Mouse (Mus musculus) kidney, adult 2 months (tissue): Measurements from ENCODE around the gene St8sia1. TPM values are rescaled to one million over a fixed set of nuclear protein-coding genes. Genes with fewer than 3 reads are reported as not detected.

ENCODE experiments used
- DNase-seq: peaks from one replicate; pipeline ENCODE4 v3.0.0; 2021
- H3K27ac ChIP-seq: fragments of 200-500 bp; 2 replicates; pipeline ENCODE4 v1.5.1; 2012; ENCODE audit warnings: low read depth, low read length, control low read depth, inconsistent platforms; ENCODE audit not compliant: insufficient read depth
- H3K27me3 ChIP-seq: fragments of 200-500 bp; replicated peaks from 2 replicates; pipeline ENCODE4 v1.6.1; 2012; ENCODE audit warnings: mild to moderate bottlenecking, moderate library complexity, low read length, inconsistent platforms; ENCODE audit not compliant: control insufficient read depth, insufficient read depth
- H3K36me3 ChIP-seq: fragments of 200-500 bp; 2 replicates; pipeline ENCODE4 v1.6.1; 2012; ENCODE audit warnings: mild to moderate bottlenecking, moderate library complexity, low read length, inconsistent platforms; ENCODE audit not compliant: control insufficient read depth, insufficient read depth
- H3K4me1 ChIP-seq: fragments of 200-500 bp; 2 replicates; pipeline ENCODE4 v1.6.1; 2011; ENCODE audit warnings: low read length; ENCODE audit not compliant: control insufficient read depth, insufficient read depth
- H3K4me3 ChIP-seq: fragments of 200-500 bp; 2 replicates; pipeline ENCODE4 v1.5.1; 2011; ENCODE audit warnings: mild to moderate bottlenecking, low read depth, low read length, control low read depth; ENCODE audit not compliant: insufficient read depth
- CTCF ChIP-seq: fragments of 200-500 bp; conservative IDR thresholded peaks from 2 replicates; pipeline ENCODE4 v1.5.1; 2011; ENCODE audit warnings: low read depth, mild to moderate bottlenecking, control low read depth, low read length, moderate library complexity, mixed read lengths; ENCODE audit not compliant: insufficient read depth, insufficient read length
- POLR2A ChIP-seq: fragments of 200-500 bp; IDR thresholded peaks from one replicate; pipeline ENCODE4 v1.6.1; 2011; ENCODE audit warnings: low read depth, low read length, control low read depth
- WGBS: fragments of 180-500 bp; shearing (Covaris S2); methylation state at CpG from one replicate; pipeline ENCODE4 v1.1.7; 2018; 5-methylcytosine and 5-hydroxymethylcytosine counted together
- polyA plus RNA-seq: library from polyadenylated mRNA; depleted of rRNA; stranded (reverse); fragments of >200 nt; gene quantifications from 2 replicates; pipeline ENCODE4 v1.2.3, GENCODE M21; 2012

The St8sia1 gene
- polyA plus RNA-seq, 1 experiment = 14.3 TPM

DNA sequence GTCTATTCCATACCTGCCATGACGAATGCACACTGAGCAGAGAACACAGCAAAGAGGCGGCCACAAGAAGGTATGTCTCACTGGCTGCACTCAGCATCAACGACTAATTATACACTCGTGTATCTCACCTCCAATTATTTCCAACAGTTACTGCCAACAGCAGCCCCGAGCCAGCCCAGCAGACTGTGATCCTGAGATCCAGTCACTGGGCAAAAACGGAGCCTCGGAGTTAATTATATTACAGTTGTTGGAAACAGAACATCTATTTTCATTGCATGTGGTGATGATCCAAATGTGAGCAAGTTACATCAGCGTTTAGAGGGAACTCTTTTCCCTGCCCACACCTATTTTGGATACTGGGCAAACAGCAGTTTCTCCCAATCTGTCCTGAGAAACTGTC is 113.8 kb downstream of the St8sia1 start:
- TF ChIP-seq POLR2A (no peak), CTCF (no peak)
- H3K27me3 ChIP-seq = no peaks in the 10 kb centered on the region
- no peak for DNase-seq
- 76% methylated on average over 8 of the region's 8 CpGs for WGBS
- H3K4me3 ChIP-seq = no peak overlapping the region
- H3K27ac ChIP-seq = no peak overlapping the region
- no peaks in the 10 kb centered on the region for H3K4me1 ChIP-seq
- no peaks in the 10 kb centered on the region for H3K36me3 ChIP-seq

DNA sequence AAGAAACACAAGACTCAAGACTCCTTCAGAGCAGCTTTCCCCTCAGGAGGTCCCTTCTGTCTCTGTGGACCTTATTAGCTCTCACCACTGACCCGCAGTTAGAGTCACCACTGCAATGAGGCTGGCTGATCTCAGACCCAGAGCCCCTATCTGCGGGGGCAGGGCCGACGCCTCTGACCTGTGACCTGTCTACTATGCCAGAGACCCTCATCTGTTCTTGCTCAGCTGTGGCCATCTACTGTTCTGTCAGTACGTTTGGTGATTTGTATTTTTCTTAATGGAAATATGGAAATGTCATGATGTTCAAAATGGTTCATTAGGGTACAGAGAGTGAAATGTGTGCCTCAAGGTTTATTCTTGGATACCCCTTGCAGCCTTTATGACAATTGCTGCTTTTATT is 114.9 kb downstream of the St8sia1 start:
- no peak overlapping the region for H3K27ac ChIP-seq
- 71% methylated on average over 5 of the region's 5 CpGs for WGBS

GRCm38 (mm10) chr6:142847914-142848674 is 116.2 kb downstream of the St8sia1 start:
- Histone ChIP-seq H3K36me3 (no peaks in the 10 kb centered on the region), H3K27ac (no peak overlapping the region), H3K4me1 (no peaks in the 10 kb centered on the region), H3K27me3 (no peaks in the 10 kb centered on the region), H3K4me3 (no peak overlapping the region)
- no peak for DNase-seq
- 69% methylated on average over 8 of the region's 8 CpGs for WGBS
- TF ChIP-seq POLR2A (no peak), CTCF (no peak)

More for the DNA sequence above, 114.9 kb downstream of the St8sia1 start:
- no peak for TF ChIP-seq CTCF
- no peak for TF ChIP-seq POLR2A
- DNase-seq = no peak
- no peaks in the 10 kb centered on the region for H3K27me3 ChIP-seq
- H3K4me1 ChIP-seq = no peaks in the 10 kb centered on the region
- no peaks in the 10 kb centered on the region for H3K36me3 ChIP-seq
- H3K4me3 ChIP-seq = no peak overlapping the region

GRCm38 (mm10) chr6:142846855-142847254 is 117.4 kb downstream of the St8sia1 start:
- WGBS = 93% methylated on average over 4 of the region's 4 CpGs

GRCm38 (mm10) chr6:142845066-142845465 is 119.2 kb downstream of the St8sia1 start:
- no peak for DNase-seq
- Histone ChIP-seq H3K27ac (no peak overlapping the region), H3K4me3 (no peak overlapping the region), H3K4me1 (no peaks in the 10 kb centered on the region), H3K36me3 (no peaks in the 10 kb centered on the region), H3K27me3 (no peaks in the 10 kb centered on the region)
- WGBS = 90% methylated on average over 4 of the region's 4 CpGs
- no peak for TF ChIP-seq POLR2A
- no peak for TF ChIP-seq CTCF

More at GRCm38 (mm10) chr6:142846855-142847254, 117.4 kb downstream of the St8sia1 start:
- H3K36me3 ChIP-seq = no peaks in the 10 kb centered on the region
- no peaks in the 10 kb centered on the region for H3K27me3 ChIP-seq
- no peak overlapping the region for H3K4me3 ChIP-seq
- TF ChIP-seq CTCF (no peak), POLR2A (no peak)
- no peak overlapping the region for H3K27ac ChIP-seq
- DNase-seq = no peak
- H3K4me1 ChIP-seq = no peaks in the 10 kb centered on the region

DNA sequence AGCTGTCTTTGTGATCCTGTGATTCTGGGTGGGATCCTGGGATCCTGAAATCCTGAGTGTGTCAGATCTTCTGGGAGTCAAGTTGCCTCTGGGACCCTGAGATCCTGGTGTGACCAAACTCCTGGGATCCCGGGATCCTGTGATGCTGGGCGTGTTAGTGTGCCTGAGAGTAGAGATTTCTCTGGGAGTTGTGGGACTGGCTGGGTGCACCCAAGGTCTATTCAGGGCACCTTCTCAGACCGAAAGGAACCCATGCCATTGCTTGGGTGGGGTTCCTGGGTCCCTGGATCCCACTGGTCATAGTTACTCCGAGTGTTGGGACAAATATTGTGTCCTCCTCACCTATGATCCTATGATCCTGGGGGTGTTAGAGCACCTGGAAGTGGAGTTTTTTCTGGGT is 120.2 kb downstream of the St8sia1 start:
- TF ChIP-seq POLR2A = no peak
- no peak for TF ChIP-seq CTCF
- Histone ChIP-seq H3K4me3 (no peak overlapping the region), H3K36me3 (no peaks in the 10 kb centered on the region), H3K27me3 (no peaks in the 10 kb centered on the region), H3K27ac (no peak overlapping the region), H3K4me1 (no peaks in the 10 kb centered on the region)
- DNase-seq = no peak
- WGBS = 90% methylated on average over 4 of the region's 4 CpGs

DNA sequence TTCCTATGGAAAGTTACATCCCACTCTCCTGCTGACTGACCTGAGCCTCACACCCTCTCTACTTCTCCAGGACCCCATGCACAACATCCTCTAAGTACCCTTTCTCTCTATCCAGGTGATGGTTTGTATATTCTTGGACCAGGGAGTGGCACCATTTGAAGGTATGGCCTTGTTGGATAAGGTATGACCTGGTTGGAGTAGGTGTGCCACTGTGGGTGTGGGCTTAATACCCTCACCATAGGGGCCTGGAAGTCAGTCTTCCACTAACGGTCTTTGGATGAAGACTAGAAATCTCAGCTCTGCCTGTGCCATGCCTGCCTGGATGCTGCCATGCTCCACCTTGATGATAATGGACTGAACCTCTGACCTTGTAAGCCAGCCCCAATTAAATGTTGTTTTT is 125.8 kb downstream of the St8sia1 start:
- Histone ChIP-seq H3K4me1 (no peaks in the 10 kb centered on the region), H3K4me3 (no peak overlapping the region), H3K27ac (no peak overlapping the region), H3K36me3 (no peaks in the 10 kb centered on the region), H3K27me3 (no peaks in the 10 kb centered on the region)
- TF ChIP-seq CTCF (no peak), POLR2A (no peak)
- 98% methylated on average over 1 of the region's 1 CpGs for WGBS
- DNase-seq = no peak
